Mouse (Mus musculus) lung, postnatal 0 days (tissue): ENCODE results near the gene Nr1i3.

ENCODE experiments used
- CTCF ChIP-seq: IDR thresholded peaks from 2 replicates; pipeline ENCODE4 v1.5.1; 2016; ENCODE audit warnings: antibody characterized with exemption, mild to moderate bottlenecking
- EP300 ChIP-seq: IDR thresholded peaks from 2 replicates; pipeline ENCODE4 v1.6.1; 2016; ENCODE audit warnings: antibody characterized with exemption, mild to moderate bottlenecking, control low read depth

DNA sequence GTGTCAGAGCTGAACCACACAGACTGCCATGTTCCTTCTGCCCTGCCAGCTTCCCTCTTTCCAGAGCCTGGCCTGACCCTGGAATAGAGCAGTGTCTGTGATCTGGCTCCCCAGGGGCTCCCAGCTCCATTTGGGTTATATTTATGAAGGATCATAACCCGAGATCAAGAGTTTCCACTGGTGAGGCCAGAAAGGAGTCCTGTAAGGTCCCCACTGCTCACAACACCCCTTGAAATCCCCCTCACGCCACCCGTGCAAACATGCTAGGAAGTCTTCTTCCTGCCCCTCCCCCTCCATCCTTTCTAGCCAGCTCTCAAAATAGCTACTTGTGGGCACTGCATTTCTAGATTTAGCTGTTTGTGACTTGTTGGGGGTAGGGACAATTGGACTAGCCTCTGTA, 30.1 kb upstream of the Nr1i3 start:
- TF ChIP-seq CTCF (no peak), EP300 (no peak)
